Mouse (Mus musculus) telencephalon, adult 2 months (tissue): Measurements from ENCODE around the gene Rimkla.

Source experiments
- DNase-seq: peaks from one replicate; pipeline ENCODE4 v3.0.0-alpha.2; 2011; ENCODE audit warnings: low read depth, low spot score

Gene Rimkla

DNA sequence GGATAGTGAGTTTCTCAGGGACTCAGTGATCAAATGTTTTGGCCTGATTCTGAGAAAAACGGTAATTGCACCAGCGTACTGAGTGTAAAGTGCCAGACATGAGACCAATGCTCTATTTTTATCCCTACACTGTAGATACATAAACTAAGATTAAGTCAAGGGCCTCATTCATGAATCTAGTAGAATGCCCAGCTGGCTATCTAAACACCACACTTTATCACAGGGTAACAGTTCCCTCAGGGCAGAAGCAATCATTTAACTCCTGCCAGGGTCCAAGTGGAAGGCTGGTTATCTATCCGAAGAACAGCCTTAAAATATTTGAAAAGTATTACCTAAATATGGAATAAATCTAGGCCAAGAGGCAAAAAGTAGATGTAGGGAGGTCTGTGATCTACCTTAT lies 74.5 kb downstream of the Rimkla start:
- no peak for DNase-seq

DNA sequence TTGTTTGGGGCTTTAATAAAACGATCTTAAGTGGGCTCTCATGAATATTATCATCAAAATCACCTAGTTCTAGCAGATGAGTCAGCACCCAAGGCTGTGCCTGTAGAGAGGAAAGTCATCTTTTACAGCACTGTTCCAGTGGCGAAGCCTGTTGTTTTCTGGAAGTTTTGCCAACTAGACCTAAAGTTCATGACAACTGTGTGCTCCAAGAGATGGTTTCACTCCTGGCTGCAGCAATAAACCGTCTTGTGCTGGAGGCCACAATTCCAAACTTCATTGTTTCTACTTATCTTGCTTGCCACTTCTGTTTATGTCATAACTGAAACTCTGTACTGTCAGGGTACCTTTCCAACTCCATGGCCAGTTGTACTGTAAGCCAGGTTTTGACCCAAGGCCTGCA lies 75.2 kb downstream of the Rimkla start:
- no peak for DNase-seq
